Mouse (Mus musculus) forebrain, embryonic 14.5 days (tissue): ENCODE data around the gene Nek9. TPM values are rescaled to one million over a fixed set of nuclear protein-coding genes. Genes with fewer than 3 reads are reported as not detected.
A peak's percentile ranks its signal among the peaks of the same experiment; 100 is the strongest.

Source experiments
- ATAC-seq: fragments of 200-750 bp; cut with Nextera tagmentation; 2 replicates; pipeline ENCODE4 v1.8.0; 2017; ENCODE audit warnings: mild to moderate bottlenecking, moderate library complexity
- DNase-seq: peaks from one replicate; pipeline ENCODE4 v3.0.0-alpha.2; 2015; ENCODE audit warnings: low spot score
- H3K27ac ChIP-seq: fragments of 300-500 bp; sonication (generic); 2 replicates; pipeline ENCODE4 v1.5.1; 2014; ENCODE audit warnings: low read depth, mild to moderate bottlenecking, control low read depth, low read length, moderate library complexity
- H3K27me3 ChIP-seq: fragments of 300-500 bp; sonication (generic); replicated peaks from 2 replicates; pipeline ENCODE4 v1.6.1; 2014; ENCODE audit warnings: low read length, control low read depth, mixed read lengths; ENCODE audit not compliant: control insufficient read depth, insufficient read depth
- H3K36me3 ChIP-seq: fragments of 300-500 bp; sonication (generic); 2 replicates; pipeline ENCODE4 v1.6.1; 2014; ENCODE audit warnings: low read length, control low read depth; ENCODE audit not compliant: control insufficient read depth, insufficient read depth
- H3K4me1 ChIP-seq: fragments of 300-500 bp; sonication (generic); 2 replicates; pipeline ENCODE4 v1.6.1; 2014; ENCODE audit warnings: antibody characterized with exemption, low read length, control low read depth; ENCODE audit not compliant: control insufficient read depth, insufficient read depth
- H3K4me2 ChIP-seq: fragments of 300-500 bp; sonication (generic); 2 replicates; pipeline ENCODE4 v1.6.1; 2014; ENCODE audit warnings: mild to moderate bottlenecking, control low read depth, low read length
- H3K4me3 ChIP-seq: fragments of 300-500 bp; sonication (generic); 2 replicates; pipeline ENCODE4 v1.5.1; 2014; ENCODE audit warnings: low read depth, low read length, control low read depth
- H3K9ac ChIP-seq: fragments of 300-500 bp; sonication (generic); 2 replicates; pipeline ENCODE4 v1.6.1; 2014; ENCODE audit warnings: mild to moderate bottlenecking, low read length, control low read depth, moderate library complexity
- H3K9me3 ChIP-seq: fragments of 300-500 bp; sonication (generic); replicated peaks from 2 replicates; pipeline ENCODE4 v1.6.1; 2016; ENCODE audit warnings: low read length, control low read depth, mixed read lengths; ENCODE audit not compliant: control insufficient read depth
- WGBS: fragments of 180-500 bp; shearing (Covaris S2); extraction: QIAGEN DNeasy Blood & Tissue Kit; methylation state at CpG from one replicate; pipeline ENCODE4 v1.1.7; 2014; 5-methylcytosine and 5-hydroxymethylcytosine counted together
- polyA plus RNA-seq: library from polyadenylated mRNA; unstranded; fragments of >200 nt; fragmentation: Nextera tagmentation; extraction: Ambion mirVana; gene quantifications from 2 replicates; pipeline ENCODE4 v1.2.1, GENCODE M21; 2014

Nek9 gene
- 9.5 and 10.4 TPM in 2 replicates for polyA plus RNA-seq

DNA sequence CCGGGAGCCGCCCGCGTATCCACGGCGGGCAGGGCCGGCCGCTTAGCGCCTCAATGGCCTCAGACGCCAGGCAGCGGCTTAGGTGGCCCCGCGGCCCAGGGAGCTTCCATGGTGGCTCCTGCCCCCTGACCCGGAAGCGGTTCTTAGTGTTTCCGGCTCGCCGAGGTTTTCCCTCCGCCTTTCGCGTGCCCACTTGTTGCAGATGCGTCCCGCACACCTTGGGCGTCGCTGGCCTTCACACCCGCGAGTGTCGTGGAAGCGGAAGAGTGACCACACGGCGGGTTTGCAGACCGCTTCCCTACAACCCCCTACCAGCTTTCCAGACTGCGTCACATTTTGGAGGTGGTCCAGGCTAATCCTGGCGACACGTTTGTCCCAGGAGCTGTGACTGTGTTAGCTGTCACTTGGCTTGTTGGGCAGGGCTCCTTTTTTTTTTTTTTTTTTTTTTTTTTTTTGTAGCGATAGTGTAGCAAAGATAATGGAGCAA is at the start of gene Nek9:
TSS of gene Nek9 (minus strand) at position 120 of the 487 bp plus-strand sequence.
- peak within 1 kb of the TSS; percentile 73 for H3K4me2 ChIP-seq
- H3K9ac ChIP-seq, result peak within 1 kb of the TSS; percentile 96
- peaks cover 31% of the 10 kb centered on the region for H3K36me3 ChIP-seq
- DNase-seq (peak; percentile 96), ATAC-seq (peak; percentile 89)
- peak within 1 kb of the TSS; percentile 96 for H3K4me3 ChIP-seq
- no peaks in the 10 kb centered on the region for H3K9me3 ChIP-seq
- no peaks in the 10 kb centered on the region for H3K27me3 ChIP-seq
- H3K4me1 ChIP-seq, result peaks cover 8% of the 10 kb centered on the region
- under 1% methylated on average over 36 of the region's 36 CpGs for WGBS
- peak within 1 kb of the TSS; percentile 66 for H3K27ac ChIP-seq

DNA sequence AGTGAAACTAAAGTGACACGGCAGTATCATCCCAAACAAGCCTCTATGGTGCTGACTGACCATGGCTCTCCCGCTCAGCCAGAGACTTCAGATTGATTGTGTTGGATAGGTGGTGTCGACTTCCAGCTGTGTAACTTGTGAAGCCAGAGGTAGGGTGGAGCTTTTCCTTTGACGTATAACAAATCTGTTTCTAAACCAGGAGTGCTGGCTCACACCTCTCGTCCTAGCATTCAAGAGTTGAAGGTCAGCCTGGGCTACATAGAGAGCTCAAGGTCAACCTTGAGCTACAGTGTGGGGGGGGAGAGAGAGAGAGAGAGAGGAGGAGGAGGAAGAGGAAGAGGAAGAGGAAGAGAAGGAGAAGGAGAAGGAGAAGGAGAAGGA is 46.8 kb upstream of the Nek9 start:
- Histone ChIP-seq H3K4me3 (no peak overlapping the region), H3K9me3 (no peaks in the 10 kb centered on the region), H3K27ac (no peak overlapping the region), H3K4me2 (no peak overlapping the region), H3K4me1 (no peaks in the 10 kb centered on the region), H3K36me3 (no peaks in the 10 kb centered on the region), H3K9ac (no peak overlapping the region), H3K27me3 (no peaks in the 10 kb centered on the region)
- DNase-seq, result no peak
- no peak for ATAC-seq
- 69% methylated on average over 5 of the region's 5 CpGs for WGBS

DNA sequence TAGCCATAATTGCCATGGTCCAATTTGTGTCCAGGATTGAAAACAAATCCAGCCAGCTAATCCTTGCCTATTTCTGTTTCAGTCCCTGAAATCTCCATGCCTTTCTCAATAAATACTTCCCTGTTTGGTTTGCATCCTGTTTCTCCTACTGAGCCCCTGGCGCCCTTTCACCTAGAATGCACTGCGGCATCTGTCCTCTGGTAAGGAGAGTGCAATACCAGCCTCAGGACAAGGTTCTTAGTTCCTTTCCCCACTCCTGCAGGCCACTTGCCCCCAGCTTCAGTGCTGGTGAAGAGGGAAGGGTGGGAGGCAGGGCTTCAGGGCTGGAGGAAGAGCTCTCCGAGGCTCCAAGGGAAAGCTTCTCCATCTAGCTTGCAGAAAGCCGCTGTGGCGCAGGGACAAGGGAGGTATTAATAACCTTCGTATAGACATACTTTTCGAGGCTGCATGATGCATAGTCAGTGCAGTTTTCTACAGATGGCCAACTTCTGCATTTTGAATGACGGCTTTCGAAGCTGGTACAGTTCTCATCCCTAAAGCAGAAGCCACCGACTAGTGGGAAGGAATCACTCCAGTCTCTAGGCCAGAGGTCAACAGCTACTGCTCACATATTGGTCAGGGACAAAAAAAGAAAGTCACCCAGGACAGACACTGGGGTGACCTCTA is 46.3 kb upstream of the Nek9 start:
- Histone ChIP-seq H3K9me3 (no peaks in the 10 kb centered on the region), H3K4me2 (no peak overlapping the region), H3K9ac (no peak overlapping the region), H3K27me3 (no peaks in the 10 kb centered on the region), H3K27ac (no peak overlapping the region), H3K4me3 (no peak overlapping the region), H3K4me1 (no peaks in the 10 kb centered on the region), H3K36me3 (no peaks in the 10 kb centered on the region)
- DNase-seq (no peak), ATAC-seq (no peak)
- WGBS, result 89% methylated on average over 10 of the region's 10 CpGs

GRCm38 (mm10) chr12:85382761-85383680 is 43.9 kb upstream of the Nek9 start:
- WGBS, result 82% methylated on average over 14 of the region's 14 CpGs
- Histone ChIP-seq H3K36me3 (no peaks in the 10 kb centered on the region), H3K9ac (no peak overlapping the region), H3K4me3 (no peak overlapping the region), H3K27me3 (no peaks in the 10 kb centered on the region), H3K4me2 (no peak overlapping the region), H3K9me3 (no peaks in the 10 kb centered on the region), H3K27ac (no peak overlapping the region), H3K4me1 (no peaks in the 10 kb centered on the region)
- no peak for DNase-seq
- no peak for ATAC-seq

DNA sequence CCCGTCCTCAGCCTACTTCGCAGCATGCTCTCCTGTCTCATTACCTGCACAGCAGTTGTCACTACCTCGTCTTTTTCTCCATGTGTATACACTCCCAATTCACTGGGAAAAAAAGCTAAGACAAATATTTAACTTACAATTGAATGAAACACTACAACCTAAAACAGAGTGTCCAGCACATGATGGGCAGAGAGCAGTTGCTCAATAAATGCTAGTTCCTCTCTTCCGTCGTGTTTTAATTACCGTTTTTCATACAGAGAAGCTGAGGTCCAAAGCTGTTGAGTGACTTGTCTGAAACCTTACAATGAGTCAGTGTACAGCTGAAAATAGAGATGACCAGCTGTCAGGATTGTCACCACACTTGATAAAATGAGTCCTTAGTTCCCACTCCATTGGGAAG is 42.4 kb upstream of the Nek9 start:
- WGBS, result 89% methylated on average over 6 of the region's 6 CpGs
- H3K4me2 ChIP-seq, result no peak overlapping the region
- no peak overlapping the region for H3K9ac ChIP-seq
- H3K36me3 ChIP-seq, result no peaks in the 10 kb centered on the region
- no peaks in the 10 kb centered on the region for H3K9me3 ChIP-seq
- DNase-seq (no peak), ATAC-seq (no peak)
- H3K4me3 ChIP-seq, result no peak overlapping the region
- no peaks in the 10 kb centered on the region for H3K27me3 ChIP-seq
- no peaks in the 10 kb centered on the region for H3K4me1 ChIP-seq
- no peak overlapping the region for H3K27ac ChIP-seq

DNA sequence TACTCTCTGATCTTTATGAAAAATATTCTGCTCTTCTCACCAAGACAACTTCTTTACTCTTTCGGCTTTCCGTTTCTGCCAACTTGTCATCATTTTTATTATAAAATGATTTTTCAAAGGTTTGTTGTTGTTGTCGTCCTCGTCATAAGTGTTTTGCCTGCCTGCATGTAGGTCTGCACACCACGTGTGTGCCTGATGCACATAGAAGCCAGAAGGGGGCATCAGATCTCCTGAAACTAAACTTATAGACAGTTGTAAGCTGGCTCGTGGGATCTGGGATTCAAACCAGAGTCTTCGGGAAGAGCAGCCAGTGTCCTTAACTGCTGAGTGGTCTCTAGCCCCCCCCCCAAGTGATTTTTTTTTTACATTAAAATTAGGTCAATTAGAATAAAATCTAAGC is 41.8 kb upstream of the Nek9 start:
- WGBS, result 73% methylated on average over 7 of the region's 7 CpGs
- Histone ChIP-seq H3K4me3 (no peak overlapping the region), H3K9me3 (no peaks in the 10 kb centered on the region), H3K27ac (no peak overlapping the region), H3K36me3 (no peaks in the 10 kb centered on the region), H3K9ac (no peak overlapping the region), H3K27me3 (no peaks in the 10 kb centered on the region), H3K4me2 (no peak overlapping the region), H3K4me1 (no peaks in the 10 kb centered on the region)
- no peak for DNase-seq
- no peak for ATAC-seq

- H3K9me3 ChIP-seq, result no peaks in the 10 kb centered on the region
- no peaks in the 10 kb centered on the region for H3K27me3 ChIP-seq
- no peak overlapping the region for H3K9ac ChIP-seq
- no peak overlapping the region for H3K27ac ChIP-seq
- 76% methylated on average over 1 of the region's 1 CpGs for WGBS
- H3K4me3 ChIP-seq, result no peak overlapping the region
- ATAC-seq (no peak), DNase-seq (no peak)
- no peaks in the 10 kb centered on the region for H3K36me3 ChIP-seq
- no peak overlapping the region for H3K4me2 ChIP-seq
- no peaks in the 10 kb centered on the region for H3K4me1 ChIP-seq
Observed at GRCm38 (mm10) chr12:85380308-85380707, 41.1 kb upstream of the Nek9 start.

DNA sequence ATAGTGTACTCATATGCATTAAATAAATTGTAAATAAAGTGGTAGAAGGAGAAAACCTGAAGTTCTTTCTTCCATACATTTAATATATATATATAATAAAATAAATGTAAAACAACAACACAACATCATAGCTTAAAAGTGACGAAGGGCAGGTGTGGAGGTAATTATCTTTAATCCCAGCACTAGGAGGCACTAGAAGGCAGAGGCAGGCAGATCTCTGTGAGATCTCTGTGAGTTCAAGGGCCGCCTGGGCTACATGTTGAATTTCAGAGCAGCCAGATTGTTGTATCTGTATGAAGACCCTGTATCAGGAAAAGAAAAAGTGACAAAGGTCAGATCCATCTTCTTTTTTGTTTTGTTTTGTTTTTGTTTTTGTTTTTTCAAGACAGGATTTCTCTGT is 39.1 kb upstream of the Nek9 start:
- H3K4me1 ChIP-seq, result peaks cover 6% of the 10 kb centered on the region; the same call in 1 of the 2 replicates
- DNase-seq (no peak), ATAC-seq (no peak)
- H3K36me3 ChIP-seq, result no peaks in the 10 kb centered on the region
- H3K9ac ChIP-seq, result no peak overlapping the region
- no peak overlapping the region for H3K4me3 ChIP-seq
- no peak overlapping the region for H3K27ac ChIP-seq
- H3K9me3 ChIP-seq, result no peaks in the 10 kb centered on the region
- no peak overlapping the region for H3K4me2 ChIP-seq
- 86% methylated on average over 2 of the region's 2 CpGs for WGBS
- H3K27me3 ChIP-seq, result no peaks in the 10 kb centered on the region
